Mouse (Mus musculus) spleen, adult 12 weeks (tissue): ENCODE data around the gene Cracr2a.

ENCODE experiments used
- DNase-seq: peaks from one replicate; pipeline ENCODE4 v3.0.0; 2022; ENCODE audit warnings: low spot score

Cracr2a gene

GRCm38 (mm10) chr6:127565951-127566732 lies 5.0 kb downstream of the Cracr2a start:
- no peak for DNase-seq

GRCm38 (mm10) chr6:127571849-127572550 lies 10.9 kb downstream of the Cracr2a start:
- DNase-seq: no peak

GRCm38 (mm10) chr6:127573779-127574463 lies 12.8 kb downstream of the Cracr2a start:
- DNase-seq: no peak

GRCm38 (mm10) chr6:127575194-127575593 lies 14.1 kb downstream of the Cracr2a start:
- no peak for DNase-seq

GRCm38 (mm10) chr6:127577688-127578087 lies 16.6 kb downstream of the Cracr2a start:
- DNase-seq: no peak

GRCm38 (mm10) chr6:127578316-127578715 lies 17.2 kb downstream of the Cracr2a start:
- DNase-seq: no peak

- no peak for DNase-seq
Measured at GRCm38 (mm10) chr6:127578810-127579209, 17.7 kb downstream of the Cracr2a start.

GRCm38 (mm10) chr6:127581915-127582314 lies 20.8 kb downstream of the Cracr2a start:
- DNase-seq: peak; percentile 9

- DNase-seq: peak; percentile 74
Measured at GRCm38 (mm10) chr6:127582391-127583176, 21.4 kb downstream of the Cracr2a start.

GRCm38 (mm10) chr6:127591467-127591866 lies 30.3 kb downstream of the Cracr2a start:
- DNase-seq: no peak

GRCm38 (mm10) chr6:127593487-127593886 lies 32.3 kb downstream of the Cracr2a start:
- no peak for DNase-seq

- DNase-seq: no peak
Measured at GRCm38 (mm10) chr6:127599280-127599679, 38.1 kb downstream of the Cracr2a start.

- DNase-seq: no peak
Measured at GRCm38 (mm10) chr6:127605067-127606025, 44.2 kb downstream of the Cracr2a start.

GRCm38 (mm10) chr6:127609673-127610072 lies 48.5 kb downstream of the Cracr2a start:
- DNase-seq: no peak

- no peak for DNase-seq
Measured at GRCm38 (mm10) chr6:127611216-127611615, 50.1 kb downstream of the Cracr2a start.

- no peak for DNase-seq
Measured at GRCm38 (mm10) chr6:127614083-127614984, 53.2 kb downstream of the Cracr2a start.

GRCm38 (mm10) chr6:127616623-127617022 lies 55.5 kb downstream of the Cracr2a start:
- DNase-seq: no peak

- DNase-seq: no peak
Measured at GRCm38 (mm10) chr6:127617258-127618025, 56.3 kb downstream of the Cracr2a start.

GRCm38 (mm10) chr6:127618686-127619085 lies 57.5 kb downstream of the Cracr2a start:
- no peak for DNase-seq
